Mouse (Mus musculus): ENCODE data around the gene Rinl. TPM values are rescaled to one million over a fixed set of nuclear protein-coding genes. Genes with fewer than 3 reads are reported as not detected.

Rinl gene
- polyA plus RNA-seq, 1 experiment from 2014 or later: 16.1 TPM

GRCm38 (mm10) chr7:28829821-28830220 lies 41.1 kb downstream of the Rinl start:
- no peak overlapping the region for H3K27ac ChIP-seq
- H3K4me2 ChIP-seq: no peak overlapping the region
- 84% methylated on average over 8 of the region's 8 CpGs for WGBS (ENCODE audit: insufficient replicate concordance)
- peaks cover 52% of the 10 kb centered on the region for H3K4me1 ChIP-seq
- H3K4me3 ChIP-seq: no peak overlapping the region
- no peak overlapping the region for H3K9ac ChIP-seq
- no peaks in the 10 kb centered on the region for H3K27me3 ChIP-seq (replicated peaks)
- peaks cover 31% of the 10 kb centered on the region for H3K36me3 ChIP-seq
- no peaks in the 10 kb centered on the region for H3K9me3 ChIP-seq (replicated peaks)
- no peak for ATAC-seq

GRCm38 (mm10) chr7:28830981-28831380 lies 42.2 kb downstream of the Rinl start:
- no peak overlapping the region for H3K4me3 ChIP-seq
- 63% methylated on average over 5 of the region's 5 CpGs for WGBS (ENCODE audit: insufficient replicate concordance)
- no peaks in the 10 kb centered on the region for H3K9me3 ChIP-seq (replicated peaks)
- 0 out of 2 replicates have a peak overlapping the region, but pooled peaks have one; percentile 2 for H3K27ac ChIP-seq
- peaks cover 31% of the 10 kb centered on the region for H3K36me3 ChIP-seq
- no peak overlapping the region for H3K9ac ChIP-seq
- no peaks in the 10 kb centered on the region for H3K27me3 ChIP-seq (replicated peaks)
- ATAC-seq: no peak
- peaks cover 44% of the 10 kb centered on the region for H3K4me1 ChIP-seq
- H3K4me2 ChIP-seq: 0 out of 2 replicates have a peak overlapping the region, but pooled peaks have one; percentile 0

- Histone ChIP-seq H3K4me2 (0 out of 2 replicates have a peak overlapping the region, but pooled peaks have one; percentile 0), H3K9me3 (replicated peaks) (no peaks in the 10 kb centered on the region), H3K36me3 (peaks cover 31% of the 10 kb centered on the region), H3K4me1 (peaks cover 38% of the 10 kb centered on the region), H3K27ac (no peak overlapping the region), H3K27me3 (replicated peaks) (no peaks in the 10 kb centered on the region), H3K9ac (0 out of 2 replicates have a peak overlapping the region, but pooled peaks have one; percentile 2), H3K4me3 (no peak overlapping the region)
- WGBS (ENCODE audit: insufficient replicate concordance): 67% methylated on average over 17 of the region's 17 CpGs
- ATAC-seq: peak; percentile 50; the same call in 1 of the 2 replicates
Observed at GRCm38 (mm10) chr7:28831411-28832125, 42.8 kb downstream of the Rinl start.

- peaks cover 37% of the 10 kb centered on the region for H3K4me1 ChIP-seq
- no peak overlapping the region for H3K4me3 ChIP-seq
- H3K9me3 ChIP-seq (replicated peaks): no peaks in the 10 kb centered on the region
- no peak overlapping the region for H3K4me2 ChIP-seq
- WGBS (ENCODE audit: insufficient replicate concordance): 48% methylated on average over 6 of the region's 6 CpGs
- peaks cover 31% of the 10 kb centered on the region for H3K36me3 ChIP-seq
- H3K9ac ChIP-seq: no peak overlapping the region
- ATAC-seq: no peak
- H3K27me3 ChIP-seq (replicated peaks): no peaks in the 10 kb centered on the region
- H3K27ac ChIP-seq: no peak overlapping the region
Observed at GRCm38 (mm10) chr7:28832137-28832536, 43.4 kb downstream of the Rinl start.

- no peak for ATAC-seq
- no peak within 1 kb of the TSS for H3K4me2 ChIP-seq
- H3K36me3 ChIP-seq: peaks cover 29% of the 10 kb centered on the region
- no peak within 1 kb of the TSS for H3K4me3 ChIP-seq
- no peak within 1 kb of the TSS for H3K9ac ChIP-seq
- no peaks in the 10 kb centered on the region for H3K9me3 ChIP-seq (replicated peaks)
- H3K27me3 ChIP-seq (replicated peaks): no peaks in the 10 kb centered on the region
- H3K27ac ChIP-seq: no peak within 1 kb of the TSS
- peaks cover 33% of the 10 kb centered on the region for H3K4me1 ChIP-seq
- WGBS (ENCODE audit: insufficient replicate concordance): 64% methylated on average over 6 of the region's 6 CpGs
Observed at GRCm38 (mm10) chr7:28833723-28834347, 45.1 kb downstream of the Rinl start, which contains the start of gene Lgals4. Lgals4 (plus strand) TSS chr7:28833854.

GRCm38 (mm10) chr7:28836936-28837335 lies 48.2 kb downstream of the Rinl start:
- H3K27ac ChIP-seq: no peak overlapping the region
- H3K9me3 ChIP-seq (replicated peaks): no peaks in the 10 kb centered on the region
- H3K4me1 ChIP-seq: peaks cover 11% of the 10 kb centered on the region
- 63% methylated on average over 5 of the region's 5 CpGs for WGBS (ENCODE audit: insufficient replicate concordance)
- no peak overlapping the region for H3K9ac ChIP-seq
- H3K4me2 ChIP-seq: no peak overlapping the region
- H3K4me3 ChIP-seq: no peak overlapping the region
- H3K27me3 ChIP-seq (replicated peaks): no peaks in the 10 kb centered on the region; the same call in 1 of the 2 replicates
- no peak for ATAC-seq
- peaks cover 2% of the 10 kb centered on the region for H3K36me3 ChIP-seq

- no peak for ATAC-seq
- Histone ChIP-seq H3K9ac (no peak overlapping the region), H3K27ac (no peak overlapping the region), H3K4me1 (0 out of 2 replicates have a peak, but pooled peaks cover 4% of the 10 kb centered on the region), H3K4me2 (no peak overlapping the region), H3K9me3 (replicated peaks) (no peaks in the 10 kb centered on the region), H3K4me3 (no peak overlapping the region), H3K27me3 (replicated peaks) (no peaks in the 10 kb centered on the region; the same call in 1 of the 2 replicates), H3K36me3 (no peaks in the 10 kb centered on the region)
- WGBS (ENCODE audit: insufficient replicate concordance): 69% methylated on average over 9 of the region's 9 CpGs
Observed at GRCm38 (mm10) chr7:28838331-28838730, 49.6 kb downstream of the Rinl start.

GRCm38 (mm10) chr7:28847273-28847672 lies 58.5 kb downstream of the Rinl start:
- WGBS (ENCODE audit: insufficient replicate concordance): 79% methylated on average over 1 of the region's 1 CpGs
- H3K9ac ChIP-seq: no peak overlapping the region
- H3K36me3 ChIP-seq: no peaks in the 10 kb centered on the region
- H3K9me3 ChIP-seq (replicated peaks): no peaks in the 10 kb centered on the region
- 0 out of 2 replicates have a peak, but pooled peaks cover 5% of the 10 kb centered on the region for H3K4me1 ChIP-seq
- no peak for ATAC-seq
- H3K4me2 ChIP-seq: no peak overlapping the region
- H3K4me3 ChIP-seq: no peak overlapping the region
- H3K27ac ChIP-seq: no peak overlapping the region
- 0 out of 2 replicates have a peak, but pooled peaks cover 11% of the 10 kb centered on the region for H3K27me3 ChIP-seq (replicated peaks)

Other genes with a start within 250 kb of the Rinl start
- not detected in 2 replicates for gene Sycn, start 248.1 kb upstream of the Rinl start, polyA plus RNA-seq (2016; fragmentation: Nextera tagmentation; extraction: Ambion mirVana)
- gene Nccrp1, start 241.7 kb upstream of the Rinl start, polyA plus RNA-seq (2016; fragmentation: Nextera tagmentation; extraction: Ambion mirVana): not detected in 2 replicates
- 10.0 and 12.5 TPM in 2 replicates for gene Samd4b, start 190.8 kb upstream of the Rinl start, polyA plus RNA-seq (2016; fragmentation: Nextera tagmentation; extraction: Ambion mirVana)
- gene Pak4, start 190.8 kb upstream of the Rinl start, polyA plus RNA-seq (2016; fragmentation: Nextera tagmentation; extraction: Ambion mirVana): 24.3 and 24.6 TPM in 2 replicates
- not detected in 2 replicates for gene Acp7, start 157.6 kb upstream of the Rinl start, polyA plus RNA-seq (2016; fragmentation: Nextera tagmentation; extraction: Ambion mirVana)
- gene Fbxo27, start 96.1 kb upstream of the Rinl start, polyA plus RNA-seq (2016; fragmentation: Nextera tagmentation; extraction: Ambion mirVana): 0.28 and 0.48 TPM in 2 replicates
- 1.7 and 1.9 TPM in 2 replicates for gene Fbxo17, start 72.2 kb upstream of the Rinl start, polyA plus RNA-seq (2016; fragmentation: Nextera tagmentation; extraction: Ambion mirVana)
- 122 and 123 TPM in 2 replicates for gene Mrps12, start 47.1 kb upstream of the Rinl start, polyA plus RNA-seq (2016; fragmentation: Nextera tagmentation; extraction: Ambion mirVana)
- 20.4 and 22.3 TPM in 2 replicates for gene Sars2, start 47.0 kb upstream of the Rinl start, polyA plus RNA-seq (2016; fragmentation: Nextera tagmentation; extraction: Ambion mirVana)
- gene Ccer2, start 32.8 kb upstream of the Rinl start, polyA plus RNA-seq (2016; fragmentation: Nextera tagmentation; extraction: Ambion mirVana): not detected in 2 replicates
- gene Sirt2, start 22.2 kb upstream of the Rinl start, polyA plus RNA-seq (2016; fragmentation: Nextera tagmentation; extraction: Ambion mirVana): 28.5 and 29.0 TPM in 2 replicates
- 41.6 and 43.1 TPM in 2 replicates for gene Nfkbib, start 21.5 kb upstream of the Rinl start, polyA plus RNA-seq (2016; fragmentation: Nextera tagmentation; extraction: Ambion mirVana)
- gene Hnrnpl, start 19.6 kb downstream of the Rinl start, polyA plus RNA-seq (2016; fragmentation: Nextera tagmentation; extraction: Ambion mirVana): 186 and 188 TPM in 2 replicates
- gene Ech1, start 36.2 kb downstream of the Rinl start, polyA plus RNA-seq (2016; fragmentation: Nextera tagmentation; extraction: Ambion mirVana): 72.3 and 73.6 TPM in 2 replicates
- 2.7 and 3.6 TPM in 2 replicates for gene Lgals4, start 44.9 kb downstream of the Rinl start, polyA plus RNA-seq (2016; fragmentation: Nextera tagmentation; extraction: Ambion mirVana)
- gene Lgals7, start 74.9 kb downstream of the Rinl start, polyA plus RNA-seq (2016; fragmentation: Nextera tagmentation; extraction: Ambion mirVana): 0.25 TPM in 1 of 2 replicates, not detected in the other
- 0.12 and 0.13 TPM in 2 replicates for gene Capn12, start 92.5 kb downstream of the Rinl start, polyA plus RNA-seq (2016; fragmentation: Nextera tagmentation; extraction: Ambion mirVana)
- gene Actn4, start 173.4 kb downstream of the Rinl start, polyA plus RNA-seq (2016; fragmentation: Nextera tagmentation; extraction: Ambion mirVana): 165 and 166 TPM in 2 replicates
- gene Eif3k, start 192.9 kb downstream of the Rinl start, polyA plus RNA-seq (2016; fragmentation: Nextera tagmentation; extraction: Ambion mirVana): 325 and 336 TPM in 2 replicates
- 33.3 and 35.0 TPM in 2 replicates for gene Map4k1, start 193.1 kb downstream of the Rinl start, polyA plus RNA-seq (2016; fragmentation: Nextera tagmentation; extraction: Ambion mirVana)

Data from liver, embryonic 12.5 days (tissue).